Mouse (Mus musculus): ENCODE results near the gene Spag4. TPM values are rescaled to one million over a fixed set of nuclear protein-coding genes. Genes with fewer than 3 reads are reported as not detected.
"Not testable (repeated sequence)": the region's sequence is repeated elsewhere in the genome, so short reads cannot be mapped to it uniquely, and the experiment has no call there.

Gene Spag4
- polyA plus RNA-seq, 1 experiment = 6.9 TPM

- Histone ChIP-seq H3K4me3 (ENCODE audit: insufficient read depth, low read length) (no peak overlapping the region), H3K4me1 (ENCODE audit: control insufficient read depth, insufficient read depth, low read length) (peaks cover 21% of the 10 kb centered on the region), H3K27ac (ENCODE audit: insufficient read depth, low read length) (0 out of 2 replicates have a peak overlapping the region, but pooled peaks have one; percentile 4)
- no peak for TF ChIP-seq POLR2A (IDR thresholded peaks at IDR 0.05; ENCODE audit: extremely low read depth, insufficient read depth, low read length)
Observed at GRCm38 (mm10) chr2:156089799-156090198, 24.8 kb downstream of the Spag4 start.

GRCm38 (mm10) chr2:156091926-156092325 lies 27.0 kb downstream of the Spag4 start:
- TF ChIP-seq CTCF (IDR thresholded peaks at IDR 0.05; ENCODE audit: extremely low read depth, insufficient read depth, low read length) = no peak
- no peak for TF ChIP-seq POLR2A (IDR thresholded peaks at IDR 0.05; ENCODE audit: extremely low read depth, insufficient read depth, low read length)
- Histone ChIP-seq H3K4me1 (ENCODE audit: control insufficient read depth, insufficient read depth, low read length) (peaks cover 16% of the 10 kb centered on the region), H3K27ac (ENCODE audit: insufficient read depth, low read length) (no peak overlapping the region), H3K4me3 (ENCODE audit: insufficient read depth, low read length) (no peak overlapping the region)

GRCm38 (mm10) chr2:156110627-156111357 lies 45.8 kb downstream of the Spag4 start:
- no peak for TF ChIP-seq CTCF (IDR thresholded peaks at IDR 0.05; ENCODE audit: extremely low read depth, insufficient read depth, low read length)
- TF ChIP-seq POLR2A (IDR thresholded peaks at IDR 0.05; ENCODE audit: extremely low read depth, insufficient read depth, low read length) = no peak

GRCm38 (mm10) chr2:156111358-156112079 lies 46.5 kb downstream of the Spag4 start, which contains the start of the genes Cpne1 and Rbm12:
Gene Cpne1, minus strand, starts transcription at chr2:156111965.
Gene Rbm12, minus strand, starts transcription at chr2:156111978.
- peak within 1 kb of the TSS; percentile 89 for H3K4me3 ChIP-seq (ENCODE audit: insufficient read depth, low read length)
- H3K27ac ChIP-seq (ENCODE audit: insufficient read depth, low read length) = peak within 1 kb of the TSS; percentile 99
- TF ChIP-seq POLR2A (IDR thresholded peaks at IDR 0.05; ENCODE audit: extremely low read depth, insufficient read depth, low read length) (peak; percentile 78), CTCF (IDR thresholded peaks at IDR 0.05; ENCODE audit: extremely low read depth, insufficient read depth, low read length) (no peak)
- H3K4me1 ChIP-seq (ENCODE audit: control insufficient read depth, insufficient read depth, low read length) = peaks cover 2% of the 10 kb centered on the region

More at GRCm38 (mm10) chr2:156110627-156111357, 45.8 kb downstream of the Spag4 start:
- H3K27ac ChIP-seq (ENCODE audit: insufficient read depth, low read length) = peak overlapping the region; percentile 99; the same call in 1 of the 2 replicates
- H3K4me3 ChIP-seq (ENCODE audit: insufficient read depth, low read length) = peak overlapping the region; percentile 89
- peaks cover 2% of the 10 kb centered on the region for H3K4me1 ChIP-seq (ENCODE audit: control insufficient read depth, insufficient read depth, low read length)

DNA sequence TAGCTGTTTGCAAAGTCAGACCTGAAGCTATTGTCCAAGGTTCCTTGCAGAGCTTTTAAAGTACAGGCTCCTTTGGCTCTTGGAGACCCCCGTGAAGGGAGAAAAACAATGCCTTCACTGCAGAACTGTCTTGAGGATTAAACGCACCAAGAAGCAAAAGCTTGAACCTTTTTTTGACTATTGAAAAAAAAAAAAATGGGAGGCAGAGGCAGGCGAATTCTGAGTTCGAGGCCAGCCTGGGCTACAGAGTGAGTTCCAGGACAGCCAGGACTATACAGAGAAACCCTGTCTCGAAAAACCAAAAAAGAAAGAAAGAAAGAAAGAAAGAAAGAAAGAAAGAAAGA lies 47.1 kb downstream of the Spag4 start:
- H3K4me1 ChIP-seq (ENCODE audit: control insufficient read depth, insufficient read depth, low read length); H3K27ac ChIP-seq (ENCODE audit: insufficient read depth, low read length): not testable (repeated sequence)

DNA sequence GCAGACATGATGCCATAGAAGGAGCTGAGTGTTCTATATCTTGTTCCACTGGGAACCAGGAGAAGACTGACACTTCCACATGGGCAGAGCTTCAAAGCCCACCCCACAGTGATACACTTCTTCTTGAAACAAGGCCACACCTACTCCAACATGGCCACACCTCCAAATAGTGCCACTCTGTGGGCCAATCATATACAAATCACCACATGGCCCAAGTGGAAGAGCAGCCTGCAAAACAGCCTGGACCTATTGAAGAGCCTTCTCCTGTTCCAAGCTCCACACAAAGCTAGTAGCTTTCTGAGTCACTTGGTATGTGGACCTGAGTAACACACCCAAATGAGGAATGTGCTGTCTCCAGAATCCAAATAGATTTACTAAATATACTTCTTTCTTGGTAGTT lies 54.6 kb downstream of the Spag4 start:
- TF ChIP-seq CTCF (IDR thresholded peaks at IDR 0.05; ENCODE audit: extremely low read depth, insufficient read depth, low read length) (no peak), POLR2A (IDR thresholded peaks at IDR 0.05; ENCODE audit: extremely low read depth, insufficient read depth, low read length) (no peak)
- no peaks in the 10 kb centered on the region for H3K4me1 ChIP-seq (ENCODE audit: control insufficient read depth, insufficient read depth, low read length)
- H3K27ac ChIP-seq (ENCODE audit: insufficient read depth, low read length) = no peak overlapping the region
- H3K4me3 ChIP-seq (ENCODE audit: insufficient read depth, low read length) = no peak overlapping the region

More for the DNA sequence above, 47.1 kb downstream of the Spag4 start:
- H3K4me3 ChIP-seq (ENCODE audit: insufficient read depth, low read length) = peak overlapping the region; percentile 89

Other genes starting within 250 kb of the Spag4 start
- gene BC029722, start 245.7 kb upstream of the Spag4 start, polyA plus RNA-seq (2012; rRNA removed) = 90.6 and 93.4 TPM in 2 replicates
- 69.2 and 71.0 TPM in 2 replicates for gene Eif6, start 238.2 kb upstream of the Spag4 start, polyA plus RNA-seq (2012; rRNA removed)
- gene Fam83c, start 230.3 kb upstream of the Spag4 start, polyA plus RNA-seq (2012; rRNA removed) = not detected in 2 replicates
- 54.9 and 60.4 TPM in 2 replicates for gene Uqcc1, start 134.9 kb upstream of the Spag4 start, polyA plus RNA-seq (2012; rRNA removed)
- not detected in 2 replicates for gene Gm15557, start 124.4 kb upstream of the Spag4 start, polyA plus RNA-seq (2012; rRNA removed)
- 0.17 and 0.36 TPM in 2 replicates for gene Gdf5, start 119.8 kb upstream of the Spag4 start, polyA plus RNA-seq (2012; rRNA removed)
- 15.9 and 16.8 TPM in 2 replicates for gene Cep250, start 108.7 kb upstream of the Spag4 start, polyA plus RNA-seq (2012; rRNA removed)
- gene 6430550D23Rik, start 57.2 kb upstream of the Spag4 start, polyA plus RNA-seq (2012; rRNA removed) = 3.5 and 4.1 TPM in 2 replicates
- gene Ergic3, start 57.1 kb upstream of the Spag4 start, polyA plus RNA-seq (2012; rRNA removed) = 293 and 298 TPM in 2 replicates
- gene Fer1l4, start 12.2 kb upstream of the Spag4 start, polyA plus RNA-seq (2012; rRNA removed) = 0.04 and 0.34 TPM in 2 replicates
- 46.7 and 46.8 TPM in 2 replicates for gene Cpne1, start 46.8 kb downstream of the Spag4 start, polyA plus RNA-seq (2012; rRNA removed)
- gene Rbm12, start 46.8 kb downstream of the Spag4 start, polyA plus RNA-seq (2012; rRNA removed) = 7.6 and 9.4 TPM in 2 replicates
- gene Gm28036, start 61.9 kb downstream of the Spag4 start, polyA plus RNA-seq (2012; rRNA removed) = 2.2 and 5.6 TPM in 2 replicates
- 247 and 260 TPM in 2 replicates for gene Romo1, start 78.9 kb downstream of the Spag4 start, polyA plus RNA-seq (2012; rRNA removed)
- 54.9 and 55.9 TPM in 2 replicates for gene Nfs1, start 79.0 kb downstream of the Spag4 start, polyA plus RNA-seq (2012; rRNA removed)
- gene Rbm39, start 115.1 kb downstream of the Spag4 start, polyA plus RNA-seq (2012; rRNA removed) = 131 and 146 TPM in 2 replicates
- gene Phf20, start 131.3 kb downstream of the Spag4 start, polyA plus RNA-seq (2012; rRNA removed) = 29.2 and 30.5 TPM in 2 replicates
- gene Cnbd2, start 247.1 kb downstream of the Spag4 start, polyA plus RNA-seq (2012; rRNA removed) = 6.0 and 8.9 TPM in 2 replicates
- 75.3 and 75.4 TPM in 2 replicates for gene Scand1, start 247.5 kb downstream of the Spag4 start, polyA plus RNA-seq (2012; rRNA removed)

Data from cortical plate, adult 2 months (tissue).